Mouse (Mus musculus) adrenal gland, adult 2 months (tissue): ENCODE measurements around the gene Rab11fip2. TPM values are rescaled to one million over a fixed set of nuclear protein-coding genes. Genes with fewer than 3 reads are reported as not detected.

Experiments
- DNase-seq: peaks from one replicate; pipeline ENCODE4 v3.0.0; 2021
- polyA plus RNA-seq: library from polyadenylated mRNA; depleted of rRNA; stranded (reverse); fragments of >200 nt; gene quantifications from 2 replicates; pipeline ENCODE4 v1.2.3, GENCODE M21; 2012
- total RNA-seq, 2 experiments: library from RNA; stranded (reverse); gene quantifications; 2 replicates each; pipeline ENCODE4 v1.2.3; 2021

Gene Rab11fip2
- total and polyA plus RNA-seq, 3 experiments, result 1.00 to 20.2 (median 16.1) TPM

GRCm38 (mm10) chr19:59860799-59861198, 82.7 kb downstream of the Rab11fip2 start:
- no peak for DNase-seq

- DNase-seq, result no peak
These were observed 90.4 kb downstream of the Rab11fip2 start for GRCm38 (mm10) chr19:59853061-59853460.
